Mouse (Mus musculus) G1E (cell line): ENCODE data around the gene Rpl32.

ENCODE experiments used
- CTCF ChIP-seq: IDR thresholded peaks from 2 replicates; pipeline ENCODE4 v1.5.1; 2012; ENCODE audit warnings: low read depth, low read length, inconsistent platforms, mixed read lengths
- TAL1 ChIP-seq: conservative IDR thresholded peaks from 2 replicates; pipeline ENCODE4 v1.6.1; 2012; ENCODE audit warnings: low read depth, low read length, inconsistent platforms, mixed read lengths

- no peak for TF ChIP-seq CTCF
- TF ChIP-seq TAL1: no peak
Measured at GRCm38 (mm10) chr6:115772604-115773003, 35.9 kb downstream of the Rpl32 start.
